Mouse (Mus musculus) MEL (cell line): ENCODE results near the gene Ift88. TPM values are rescaled to one million over a fixed set of nuclear protein-coding genes. Genes with fewer than 3 reads are reported as not detected.

Experiments used
- DNase-seq: peaks from one replicate; pipeline ENCODE4 v3.0.0; 2011; ENCODE audit warnings: low read depth, low spot score
- H3K27ac ChIP-seq: 2 replicates; pipeline ENCODE4 v1.5.1; 2012; ENCODE audit warnings: low read depth, mild to moderate bottlenecking, control low read depth, low read length, moderate library complexity; ENCODE audit not compliant: control insufficient read depth
- H3K27me3 ChIP-seq, 2 experiments: fragments of 150-350 bp in 1 of 2; sonication (generic) in 1 of 2; 2 replicates each; pipeline ENCODE4 v1.6.1; 2012; ENCODE audit warnings: low read length in 2 of 2, mild to moderate bottlenecking in 2 of 2, improper control_type of control experiment in 1 of 2, moderate library complexity in 1 of 2; ENCODE audit not compliant: insufficient read depth in 2 of 2, control insufficient read depth in 1 of 2
- H3K36me3 ChIP-seq, 2 experiments: 2 replicates each; pipeline ENCODE4 v1.6.1; 2012 to 2014; ENCODE audit warnings: low read length in 2 of 2, improper control_type of control experiment in 1 of 2, inconsistent platforms in 1 of 2, mild to moderate bottlenecking in 1 of 2; ENCODE audit not compliant: insufficient read depth in 2 of 2, control insufficient read depth in 1 of 2
- H3K4me1 ChIP-seq, 2 experiments: fragments of 150-350 bp in 1 of 2; sonication (generic) in 1 of 2; 2 replicates each; pipeline ENCODE4 v1.6.1; 2012; ENCODE audit warnings: low read length in 2 of 2, improper control_type of control experiment in 1 of 2, mild to moderate bottlenecking in 1 of 2; ENCODE audit not compliant: insufficient read depth in 2 of 2, control insufficient read depth in 1 of 2
- H3K4me3 ChIP-seq, 2 experiments: fragments of 150-350 bp in 1 of 2; sonication (generic) in 1 of 2; 2 replicates each; pipeline ENCODE4 v1.5.1; 2012; ENCODE audit warnings: low read depth in 2 of 2, low read length in 2 of 2, mild to moderate bottlenecking in 2 of 2, moderate library complexity in 2 of 2, control low read depth in 1 of 2, improper control_type of control experiment in 1 of 2; ENCODE audit not compliant: control insufficient read depth in 1 of 2, insufficient read depth in 1 of 2
- H3K79me2 ChIP-seq: 2 replicates; pipeline ENCODE4 v1.6.1; 2012; ENCODE audit warnings: mild to moderate bottlenecking, low read length, moderate library complexity; ENCODE audit not compliant: control insufficient read depth, poor library complexity, insufficient read depth
- H3K9ac ChIP-seq: 2 replicates; pipeline ENCODE4 v1.6.1; 2012; ENCODE audit warnings: low read depth, mild to moderate bottlenecking, control low read depth, low read length, moderate library complexity; ENCODE audit not compliant: control insufficient read depth, poor library complexity, severe bottlenecking
- H3K9me3 ChIP-seq: fragments of 150-350 bp; sonication (generic); replicated peaks from 2 replicates; pipeline ENCODE4 v1.6.1; 2012; ENCODE audit warnings: mild to moderate bottlenecking, low read length, improper control_type of control experiment, moderate library complexity; ENCODE audit not compliant: insufficient read depth
- BHLHE40 ChIP-seq: IDR thresholded peaks from 2 replicates; pipeline ENCODE4 v1.6.1; 2012; ENCODE audit warnings: low read depth, mild to moderate bottlenecking, inconsistent platforms, low read length, improper control_type of control experiment, borderline replicate concordance
- CTCF ChIP-seq, 3 experiments: IDR thresholded peaks in 2 of 3; conservative IDR thresholded peaks in 1 of 3; 2 replicates each; pipeline ENCODE4 v1.5.1; 2011 to 2012; ENCODE audit warnings: low read length in 3 of 3, low read depth in 2 of 3, mild to moderate bottlenecking in 2 of 3, improper control_type of control experiment in 1 of 3, inconsistent platforms in 1 of 3, mixed read lengths in 1 of 3, moderate library complexity in 1 of 3; ENCODE audit not compliant: control insufficient read depth in 1 of 3, insufficient read depth in 1 of 3, poor library complexity in 1 of 3, severe bottlenecking in 1 of 3
- ELF1 ChIP-seq: IDR thresholded peaks from 2 replicates; pipeline ENCODE4 v1.6.1; 2014; ENCODE audit warnings: low read depth, mild to moderate bottlenecking, inconsistent platforms, low read length, improper control_type of control experiment, moderate library complexity
- EP300 ChIP-seq, 2 experiments: IDR thresholded peaks; 2 replicates each; pipeline ENCODE4 v1.6.1; 2011; ENCODE audit warnings: improper control_type of control experiment in 2 of 2, low read length in 2 of 2, low read depth in 1 of 2, mild to moderate bottlenecking in 1 of 2
- GABPA ChIP-seq: IDR thresholded peaks from 2 replicates; pipeline ENCODE4 v1.6.1; 2012; ENCODE audit warnings: low read depth, mild to moderate bottlenecking, inconsistent platforms, low read length, improper control_type of control experiment, moderate library complexity
- GATA1 ChIP-seq: IDR thresholded peaks from 2 replicates; pipeline ENCODE4 v1.6.1; 2011; ENCODE audit warnings: low read depth, low read length, improper control_type of control experiment
- HCFC1 ChIP-seq: IDR thresholded peaks from 2 replicates; pipeline ENCODE4 v1.6.1; 2012; ENCODE audit warnings: low read depth, mild to moderate bottlenecking, inconsistent platforms, low read length, improper control_type of control experiment, moderate library complexity
- MAX ChIP-seq: IDR thresholded peaks from 2 replicates; pipeline ENCODE4 v1.6.1; 2011; ENCODE audit warnings: low read length, improper control_type of control experiment
- MAZ ChIP-seq: IDR thresholded peaks from 2 replicates; pipeline ENCODE4 v1.6.1; 2012; ENCODE audit warnings: low read depth, mild to moderate bottlenecking, inconsistent platforms, low read length, improper control_type of control experiment
- MXI1 ChIP-seq: IDR thresholded peaks from 2 replicates; pipeline ENCODE4 v1.6.1; 2011; ENCODE audit warnings: mild to moderate bottlenecking, low read depth, low read length, improper control_type of control experiment
- MYB ChIP-seq: IDR thresholded peaks from 2 replicates; pipeline ENCODE4 v1.6.1; 2011; ENCODE audit warnings: mild to moderate bottlenecking, low read depth, low read length, improper control_type of control experiment
- POLR2A ChIP-seq, 2 experiments: IDR thresholded peaks; 2 replicates each; pipeline ENCODE4 v1.6.1; 2011 to 2012; ENCODE audit warnings: low read length in 2 of 2, mild to moderate bottlenecking in 2 of 2, control low read depth in 1 of 2, improper control_type of control experiment in 1 of 2, low read depth in 1 of 2, moderate library complexity in 1 of 2; ENCODE audit not compliant: control insufficient read depth in 1 of 2, insufficient read depth in 1 of 2, poor library complexity in 1 of 2
- POLR2AphosphoS2 ChIP-seq: IDR thresholded peaks from 2 replicates; pipeline ENCODE4 v1.6.1; 2011; ENCODE audit warnings: low read length, improper control_type of control experiment
- POLR2AphosphoS5 ChIP-seq: IDR thresholded peaks from 2 replicates; pipeline ENCODE4 v1.6.1; 2012; ENCODE audit warnings: low read depth, borderline replicate concordance, mild to moderate bottlenecking, inconsistent platforms, low read length, moderate library complexity, mixed read lengths
- SIN3A ChIP-seq: IDR thresholded peaks from 2 replicates; pipeline ENCODE4 v1.6.1; 2012; ENCODE audit warnings: low read length, improper control_type of control experiment, inconsistent platforms
- SMC3 ChIP-seq: IDR thresholded peaks from 2 replicates; pipeline ENCODE4 v1.6.1; 2011; ENCODE audit warnings: low read depth, low read length, improper control_type of control experiment
- TBP ChIP-seq: IDR thresholded peaks from 2 replicates; pipeline ENCODE4 v1.8.0; 2011; ENCODE audit warnings: low read depth, low read length, improper control_type of control experiment
- TCF12 ChIP-seq: IDR thresholded peaks from 2 replicates; pipeline ENCODE4 v1.6.1; 2014; ENCODE audit warnings: low read depth, mild to moderate bottlenecking, inconsistent platforms, low read length, improper control_type of control experiment, moderate library complexity
- UBTF ChIP-seq: IDR thresholded peaks from 2 replicates; pipeline ENCODE4 v1.6.1; 2012; ENCODE audit warnings: low read depth, mild to moderate bottlenecking, inconsistent platforms, low read length, improper control_type of control experiment, moderate library complexity, borderline replicate concordance; ENCODE audit not compliant: insufficient read depth
- USF1 ChIP-seq: IDR thresholded peaks from 2 replicates; pipeline ENCODE4 v1.6.1; 2014; ENCODE audit warnings: low read depth, mild to moderate bottlenecking, inconsistent platforms, low read length, improper control_type of control experiment, moderate library complexity
- USF2 ChIP-seq, 2 experiments: IDR thresholded peaks; 2 replicates each; pipeline ENCODE4 v1.6.1; 2011 to 2012; ENCODE audit warnings: improper control_type of control experiment in 2 of 2, low read length in 2 of 2, borderline replicate concordance in 1 of 2, inconsistent platforms in 1 of 2, low read depth in 1 of 2, mild to moderate bottlenecking in 1 of 2; ENCODE audit not compliant: insufficient read depth in 1 of 2
- ZKSCAN1 ChIP-seq: IDR thresholded peaks from 2 replicates; pipeline ENCODE4 v1.6.1; 2012; ENCODE audit warnings: low read depth, mild to moderate bottlenecking, inconsistent platforms, low read length, improper control_type of control experiment, moderate library complexity
- ZMIZ1 ChIP-seq: IDR thresholded peaks from 2 replicates; pipeline ENCODE4 v1.6.1; 2012; ENCODE audit warnings: low read depth, mild to moderate bottlenecking, inconsistent platforms, low read length, improper control_type of control experiment, moderate library complexity
- ZNF384 ChIP-seq: IDR thresholded peaks from 2 replicates; pipeline ENCODE4 v1.6.1; 2012; ENCODE audit warnings: low read depth, mild to moderate bottlenecking, inconsistent platforms, low read length, improper control_type of control experiment
- polyA plus RNA-seq, 2 experiments: library from polyadenylated mRNA; stranded (reverse) in 1 of 2; unstranded in 1 of 2; fragments of >175 nt in 1 of 2; fragments of >200 nt in 1 of 2; gene quantifications; 2 replicates each; pipeline versions ENCODE4 v1.2.1 to v1.2.4; 2012; ENCODE audit warnings: low replicate concordance in 2 of 2, low read depth in 1 of 2; ENCODE audit not compliant: insufficient read length in 2 of 2, insufficient read depth in 1 of 2, missing spikeins in 1 of 2
- total RNA-seq: library from RNA; depleted of rRNA; stranded (reverse); fragments of 300-350 nt; gene quantifications from 2 replicates; pipeline ENCODE4 v1.2.3, GENCODE M21; 2012

Gene Ift88
- total and polyA plus RNA-seq, 3 experiments: 2.4 to 5.1 TPM; not detected in 1

DNA sequence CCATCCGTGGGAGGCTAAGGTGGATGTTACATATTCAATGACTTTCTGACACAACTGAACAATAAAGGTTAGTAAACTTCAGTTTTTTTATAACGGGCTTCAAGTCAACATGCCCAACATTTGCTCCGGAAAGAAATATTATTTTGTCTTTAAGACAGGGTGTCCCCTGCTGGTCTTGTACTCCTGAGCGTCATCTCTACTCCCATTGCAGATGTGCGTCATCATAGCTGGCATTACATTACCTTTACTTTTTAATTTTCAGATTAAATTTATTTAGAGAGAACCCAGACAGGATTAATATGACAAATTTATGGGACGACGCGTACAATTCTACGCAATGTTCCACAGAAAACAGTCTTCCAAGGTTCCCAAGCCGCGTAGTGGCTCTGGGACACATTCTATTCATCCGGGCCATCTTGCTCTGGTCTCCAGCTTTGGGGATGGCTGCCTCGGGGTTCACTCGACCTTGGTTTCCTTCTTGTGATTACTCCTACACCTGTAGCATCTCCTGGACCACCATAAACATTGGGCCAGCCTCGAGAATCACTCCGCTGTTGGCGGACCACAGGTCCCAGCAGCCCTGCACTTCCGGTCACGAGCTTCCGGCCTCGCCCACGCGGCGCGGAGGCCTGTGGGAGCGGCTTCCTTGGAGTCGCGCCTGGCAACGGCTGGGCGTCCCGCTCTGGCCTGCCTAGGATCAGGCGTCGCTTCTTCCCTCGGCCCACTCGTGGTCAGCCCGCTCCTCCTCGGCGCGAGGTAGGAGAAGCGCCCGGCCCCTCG, at the start of gene Ift88 (continued):
- TF ChIP-seq TBP (peak; percentile 51), SIN3A (peak; percentile 99), TCF12 (0 out of 2 replicates have a peak, but pooled peaks have one; percentile 25), UBTF (0 out of 2 replicates have a peak, but pooled peaks have one; percentile 60), ELF1 (peak; percentile 79)

DNA sequence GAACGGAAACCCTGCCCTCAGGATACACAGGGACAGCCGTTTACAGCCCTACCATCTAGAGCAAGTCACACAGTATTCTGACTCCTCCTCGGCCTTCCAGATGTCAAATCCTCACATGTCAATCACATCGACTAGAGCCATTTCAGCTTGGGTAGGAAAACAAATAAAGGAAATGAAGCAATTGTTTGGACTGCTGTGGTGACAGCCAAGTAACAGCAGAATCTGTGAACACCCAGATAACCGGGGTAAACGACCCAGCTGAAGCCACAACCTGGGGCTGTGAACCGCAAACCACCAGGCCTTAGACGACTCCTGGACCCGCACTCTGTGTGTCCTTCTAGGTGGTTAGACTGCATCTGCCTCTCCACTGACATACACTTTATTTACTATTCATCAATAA, 48.7 kb upstream of the Ift88 start:
- DNase-seq: no peak
- Histone ChIP-seq H3K4me3 (no peak overlapping the region), H3K27ac (no peak overlapping the region), H3K9me3 (no peaks in the 10 kb centered on the region), H3K4me1 (peaks cover 0 to 9% of the 10 kb centered on the region in 2 experiments; a peak in 2 of 4 replicates), H3K9ac (no peak overlapping the region), H3K27me3 (no peaks in the 10 kb centered on the region), H3K36me3 (peaks cover 0 to 7% of the 10 kb centered on the region in 2 experiments; a peak in 3 of 4 replicates), H3K79me2 (no peaks in the 10 kb centered on the region)
- TF ChIP-seq GATA1 (no peak), MAZ (no peak), BHLHE40 (no peak)

DNA sequence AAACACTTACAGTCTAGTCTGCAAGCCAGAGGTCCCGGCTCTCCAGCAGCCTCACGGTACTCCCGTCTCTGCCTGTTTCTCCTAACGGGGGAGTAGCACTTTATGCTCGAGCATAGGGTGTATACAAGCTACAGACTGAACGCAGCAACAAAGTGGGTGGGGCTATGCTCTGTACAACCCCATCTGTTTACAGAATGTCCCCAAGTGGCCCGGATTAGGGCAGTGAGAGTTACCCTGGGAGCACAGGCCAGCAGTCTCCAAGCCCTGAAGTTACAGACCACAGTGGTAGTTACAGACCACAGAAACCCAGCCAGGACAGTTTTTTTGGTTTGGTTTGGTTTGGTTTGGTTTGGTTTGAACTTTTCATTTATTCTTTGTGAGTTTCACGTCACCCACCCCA, 47.8 kb upstream of the Ift88 start:
- H3K9me3 ChIP-seq: no peaks in the 10 kb centered on the region
- no peak overlapping the region for H3K27ac ChIP-seq
- H3K4me3 ChIP-seq: no peak overlapping the region
- peaks cover 0 to 9% of the 10 kb centered on the region in 2 experiments; a peak in 2 of 4 replicates for H3K4me1 ChIP-seq
- no peak for DNase-seq
- H3K27me3 ChIP-seq: no peaks in the 10 kb centered on the region
- no peaks in the 10 kb centered on the region for H3K79me2 ChIP-seq
- H3K9ac ChIP-seq: no peak overlapping the region
- TF ChIP-seq USF1: no peak
- TF ChIP-seq POLR2A (IDR thresholded peaks at IDR 0.05; ENCODE audit: control insufficient read depth in 1 of 2, insufficient read depth in 1 of 2, low read depth in 1 of 2, low read length in 2 of 2, poor library complexity in 1 of 2): no peak
- no peak for TF ChIP-seq POLR2AphosphoS5
- no peak for TF ChIP-seq EP300 (IDR thresholded peaks at IDR 0.05; ENCODE audit: low read depth in 1 of 2, low read length in 2 of 2)
- TF ChIP-seq ELF1: no peak
- TF ChIP-seq MYB: no peak
- no peak for TF ChIP-seq SMC3
- no peak for TF ChIP-seq MXI1
- TF ChIP-seq ZKSCAN1: no peak
- no peak for TF ChIP-seq ZMIZ1
- no peak for TF ChIP-seq POLR2AphosphoS2
- no peak for TF ChIP-seq ZNF384
- no peak for TF ChIP-seq HCFC1
- no peak for TF ChIP-seq USF2 (IDR thresholded peaks at IDR 0.05; ENCODE audit: borderline replicate concordance in 1 of 2, insufficient read depth in 1 of 2, low read depth in 1 of 2, low read length in 2 of 2)
- TF ChIP-seq MAX: no peak
- no peak for TF ChIP-seq GABPA
- no peak for TF ChIP-seq CTCF (IDR thresholded peaks at IDR 0.05 in 2 of 3, conservative IDR thresholded peaks at IDR 0.05 in 1 of 3; ENCODE audit: control insufficient read depth in 1 of 3, insufficient read depth in 1 of 3, low read depth in 2 of 3, low read length in 3 of 3, poor library complexity in 1 of 3, severe bottlenecking in 1 of 3)
- H3K36me3 ChIP-seq: peaks cover 0 to 7% of the 10 kb centered on the region in 2 experiments; a peak in 3 of 4 replicates
